In genomic region chr17:71045591-71045990, GRCm38 (mm10) we compare ENCODE assay signal across 26 mouse cellular contexts.
"Had no signal": no experiment of that assay in that cellular context is flagged by ENCODE, and none has a peak within 500 bp of the region (broad histone marks: within the 10 kb centered on the region; RNA-seq: fewer than 3 reads in every experiment).

No protein-coding gene starts in this region.

- DNase-seq: gastrocnemius, adult 2 months; gastrocnemius, postnatal 10 days; gastrocnemius, postnatal 25 days; heart, adult 18-20 months; heart, postnatal 10 days; heart, postnatal 36 days; kidney, adult 18-20 months; kidney, adult 8-10 months; kidney, postnatal 14 days; kidney, postnatal 36 days; layer of hippocampus, adult 9-11 months; layer of hippocampus, postnatal 36 days; left cerebral cortex, postnatal 4 days; liver, embryonic 13.5 days had no signal

- H3K4me2 ChIP-seq: heart, embryonic 12.5 days; hindbrain, embryonic 12.5 days; hindbrain, embryonic 14.5 days; intestine, embryonic 15.5 days; limb, embryonic 12.5 days; limb, embryonic 15.5 days; liver, embryonic 13.5 days; liver, embryonic 15.5 days had no signal

- H3K27me3 ChIP-seq: heart, embryonic 12.5 days; hindbrain, embryonic 12.5 days; intestine, embryonic 15.5 days; limb, embryonic 12.5 days; limb, embryonic 15.5 days; liver, embryonic 13.5 days; liver, embryonic 15.5 days had no signal

- H3K36me3 ChIP-seq: hindbrain, embryonic 10.5 days; hindbrain, embryonic 12.5 days; intestine, embryonic 15.5 days; limb, embryonic 12.5 days; limb, embryonic 15.5 days; liver, embryonic 13.5 days; liver, embryonic 15.5 days had no signal

- H3K27ac ChIP-seq: gastrocnemius, adult 2 months; heart, embryonic 10.5 days; hindbrain, embryonic 10.5 days; hindbrain, embryonic 12.5 days; hindbrain, embryonic 14.5 days; intestine, embryonic 15.5 days; limb, embryonic 12.5 days; limb, embryonic 15.5 days; liver, embryonic 13.5 days; liver, embryonic 15.5 days had no signal

- H3K4me3 ChIP-seq: gastrocnemius, adult 2 months; heart, embryonic 10.5 days; heart, embryonic 12.5 days; hindbrain, embryonic 10.5 days; hindbrain, embryonic 12.5 days; intestine, embryonic 15.5 days; limb, embryonic 12.5 days; limb, embryonic 15.5 days; liver, embryonic 13.5 days; liver, embryonic 15.5 days had no signal

- H3K9ac ChIP-seq: heart, embryonic 12.5 days; hindbrain, embryonic 12.5 days; hindbrain, embryonic 14.5 days; intestine, embryonic 15.5 days; limb, embryonic 12.5 days; limb, embryonic 15.5 days; liver, embryonic 13.5 days; liver, embryonic 15.5 days had no signal

- H3K9me3 ChIP-seq: heart, embryonic 10.5 days; heart, embryonic 12.5 days; hindbrain, embryonic 10.5 days; hindbrain, embryonic 12.5 days; intestine, embryonic 15.5 days; limb, embryonic 12.5 days; limb, embryonic 15.5 days; liver, embryonic 13.5 days; liver, embryonic 15.5 days had no signal

- H3K4me1 ChIP-seq: heart, embryonic 10.5 days; intestine, embryonic 15.5 days; liver, embryonic 15.5 days had no signal

- ATAC-seq: hindbrain, embryonic 16.5 days; inflammation-experienced regulatory T-cells, adult 6 months; intestine, embryonic 15.5 days; intestine, postnatal 0 days had no signal
